Mouse (Mus musculus): ENCODE results near the gene Eva1b. TPM values are rescaled to one million over a fixed set of nuclear protein-coding genes. Genes with fewer than 3 reads are reported as not detected.

Gene Eva1b
- polyA plus RNA-seq, 1 experiment from 2014 or later: 72.7 TPM

DNA sequence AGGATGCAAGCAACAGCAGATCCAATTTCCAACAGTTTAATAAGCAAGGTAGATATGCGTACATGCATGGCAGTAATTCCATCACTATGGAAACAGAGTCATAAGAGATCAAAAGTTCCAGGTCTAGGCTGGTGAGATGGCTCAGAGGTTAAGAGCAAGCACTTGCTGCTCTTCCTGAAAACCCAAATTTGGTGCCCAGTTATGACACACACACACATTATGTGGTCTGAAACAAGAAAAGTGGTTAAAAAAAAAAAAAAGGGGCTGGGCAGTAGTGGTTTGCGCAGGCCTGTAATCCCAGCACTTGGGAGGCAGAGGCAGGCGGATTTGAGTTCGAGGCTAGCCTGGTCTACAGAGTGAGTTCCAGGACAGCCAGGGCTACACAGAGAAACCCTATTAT is 47.4 kb downstream of the Eva1b start:
- 95% methylated on average over 4 of the region's 4 CpGs for whole genome bisulfite sequencing
- H3K27ac ChIP-seq: no peak overlapping the region
- peaks cover 90% of the 10 kb centered on the region for H3K36me3 ChIP-seq
- DNase-seq (ENCODE audit: low spot score): no peak
- peaks cover 4% of the 10 kb centered on the region; the same call in 1 of the 2 replicates for H3K4me1 ChIP-seq
- no peaks in the 10 kb centered on the region for H3K27me3 ChIP-seq (ENCODE audit: low read depth, poor library complexity, severe bottlenecking)
- H3K4me3 ChIP-seq: no peak overlapping the region
- H3K9me3 ChIP-seq (replicated peaks): no peaks in the 10 kb centered on the region

GRCm38 (mm10) chr4:126197485-126197884 is 49.9 kb downstream of the Eva1b start:
- Histone ChIP-seq H3K4me3 (no peak overlapping the region), H3K4me1 (peaks cover 17% of the 10 kb centered on the region), H3K36me3 (peaks cover 74% of the 10 kb centered on the region), H3K27me3 (ENCODE audit: low read depth, poor library complexity, severe bottlenecking) (no peaks in the 10 kb centered on the region), H3K9me3 (replicated peaks) (no peaks in the 10 kb centered on the region), H3K27ac (no peak overlapping the region)
- WGBS: 93% methylated on average over 3 of the region's 3 CpGs
- DNase-seq (ENCODE audit: low spot score): no peak

Other genes starting within 250 kb of the Eva1b start
- 0.58 and 0.78 TPM in 2 replicates for gene Csf3r, start 123.2 kb upstream of the Eva1b start, polyA plus RNA-seq (2016; fragmentation: Nextera tagmentation; extraction: Ambion mirVana)
- 150 and 170 TPM in 2 replicates for gene Mrps15, start 100.8 kb upstream of the Eva1b start, polyA plus RNA-seq (2016; fragmentation: Nextera tagmentation; extraction: Ambion mirVana)
- 20.4 and 23.7 TPM in 2 replicates for gene Oscp1, start 89.2 kb upstream of the Eva1b start, polyA plus RNA-seq (2016; fragmentation: Nextera tagmentation; extraction: Ambion mirVana)
- gene Lsm10, start 51.1 kb upstream of the Eva1b start, polyA plus RNA-seq (2016; fragmentation: Nextera tagmentation; extraction: Ambion mirVana): 41.3 and 48.0 TPM in 2 replicates
- gene Stk40, start 43.8 kb upstream of the Eva1b start, polyA plus RNA-seq (2016; fragmentation: Nextera tagmentation; extraction: Ambion mirVana): 48.2 and 52.1 TPM in 2 replicates
- gene Sh3d21, start 15.7 kb downstream of the Eva1b start, polyA plus RNA-seq (2016; fragmentation: Nextera tagmentation; extraction: Ambion mirVana): 2.9 and 4.7 TPM in 2 replicates
- gene Thrap3, start 55.0 kb downstream of the Eva1b start, polyA plus RNA-seq (2016; fragmentation: Nextera tagmentation; extraction: Ambion mirVana): 263 and 287 TPM in 2 replicates
- 56.2 and 63.2 TPM in 2 replicates for gene Map7d1, start 108.6 kb downstream of the Eva1b start, polyA plus RNA-seq (2016; fragmentation: Nextera tagmentation; extraction: Ambion mirVana)
- 83.1 and 95.3 TPM in 2 replicates for gene Trappc3, start 114.6 kb downstream of the Eva1b start, polyA plus RNA-seq (2016; fragmentation: Nextera tagmentation; extraction: Ambion mirVana)
- 0.65 and 1.4 TPM in 2 replicates for gene Col8a2, start 139.0 kb downstream of the Eva1b start, polyA plus RNA-seq (2016; fragmentation: Nextera tagmentation; extraction: Ambion mirVana)
- 95.1 and 97.5 TPM in 2 replicates for gene Adprhl2, start 174.0 kb downstream of the Eva1b start, polyA plus RNA-seq (2016; fragmentation: Nextera tagmentation; extraction: Ambion mirVana)
- gene Tekt2, start 177.9 kb downstream of the Eva1b start, polyA plus RNA-seq (2016; fragmentation: Nextera tagmentation; extraction: Ambion mirVana): 0.35 and 0.98 TPM in 2 replicates